Mouse (Mus musculus): ENCODE measurements around the gene Ccm2l. TPM values are rescaled to one million over a fixed set of nuclear protein-coding genes. Genes with fewer than 3 reads are reported as not detected.
A peak's percentile ranks its signal among the peaks of the same experiment; 100 is the strongest.

The Ccm2l gene
- total and polyA plus RNA-seq, 2 experiments from 2014 or later, result 1.1 to 7.4 TPM

DNA sequence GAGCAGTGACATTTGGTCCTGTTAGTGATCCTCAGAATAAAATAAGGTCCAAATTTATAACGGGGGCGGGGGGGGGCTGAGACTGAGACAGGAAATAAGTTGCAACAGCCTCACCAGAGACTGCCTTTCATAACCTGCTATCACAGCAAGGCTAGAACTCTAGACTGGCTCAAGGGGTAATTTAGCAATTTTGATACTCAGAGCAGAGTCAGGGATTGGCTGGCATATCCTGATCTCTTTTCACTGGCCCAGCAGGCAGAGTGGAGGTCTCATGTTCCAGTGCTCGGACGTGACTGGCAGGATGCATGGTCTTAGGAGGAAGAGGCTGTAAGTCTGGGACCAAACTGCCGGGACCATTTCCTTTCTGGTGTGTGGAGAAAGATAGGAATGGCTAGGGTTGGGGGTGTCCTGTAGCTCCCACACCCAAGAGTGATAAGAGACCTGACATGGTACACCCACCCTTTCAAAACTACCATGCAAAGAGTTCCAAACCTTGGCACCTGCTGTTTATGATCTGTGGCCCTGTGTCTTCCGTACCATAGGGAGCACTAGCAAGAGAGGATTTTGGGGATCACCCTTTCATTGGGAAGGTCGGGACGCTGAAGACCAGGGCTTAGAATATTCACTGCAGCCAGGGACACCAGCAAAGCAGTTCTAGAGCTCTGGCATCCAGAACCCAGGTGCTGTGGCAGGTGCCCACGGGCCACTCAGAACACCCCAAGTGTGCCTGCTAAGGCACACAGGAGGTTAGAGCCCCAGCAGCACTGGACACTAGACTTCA lies 1.4 kb upstream of the Ccm2l start:
- ATAC-seq (no peak), DNase-seq (no peak)

DNA sequence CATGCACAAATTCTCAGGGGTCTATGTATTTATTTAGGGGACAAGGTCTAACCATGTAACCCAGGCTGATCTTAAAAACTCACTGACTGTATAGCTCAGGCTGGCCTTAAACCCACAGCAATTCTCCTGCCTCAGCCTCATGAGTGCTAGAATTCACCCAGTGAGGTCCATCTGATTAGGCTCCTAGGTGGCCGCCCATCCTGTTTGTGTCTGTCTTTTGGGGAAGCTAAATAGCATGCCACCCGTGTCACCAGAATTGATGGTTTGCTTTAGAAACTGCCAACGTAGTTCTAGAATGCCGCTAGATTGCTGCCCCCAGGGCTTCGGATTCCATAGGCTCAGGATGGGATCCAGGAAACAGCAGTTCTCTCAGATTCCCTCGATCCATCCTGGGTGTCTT lies 1.2 kb downstream of the Ccm2l start:
- ATAC-seq, result no peak
- TF ChIP-seq CTCF (IDR thresholded peaks at IDR 0.05; ENCODE audit: low read depth), result no peak
- Histone ChIP-seq H3K36me3 (ENCODE audit: insufficient read depth) (no peaks in the 10 kb centered on the region), H3K9ac (no peak overlapping the region), H3K9me3 (ENCODE audit: low read length) (no peaks in the 10 kb centered on the region), H3K4me1 (ENCODE audit: insufficient read depth) (no peaks in the 10 kb centered on the region), H3K4me3 (ENCODE audit: low read depth, low read length) (no peak overlapping the region), H3K4me2 (ENCODE audit: low read depth) (no peak overlapping the region), H3K27ac (ENCODE audit: low read depth, low read length) (no peak overlapping the region), H3K27me3 (ENCODE audit: insufficient read depth, low read length) (peaks cover 16% of the 10 kb centered on the region)
- no peak for DNase-seq
- WGBS, result 49% methylated on average over 6 of the region's 6 CpGs

More for the DNA sequence above, 1.4 kb upstream of the Ccm2l start:
- no peaks in the 10 kb centered on the region for H3K36me3 ChIP-seq (ENCODE audit: insufficient read depth)
- H3K27ac ChIP-seq (ENCODE audit: low read depth, low read length), result no peak overlapping the region
- no peak for TF ChIP-seq CTCF (IDR thresholded peaks at IDR 0.05; ENCODE audit: low read depth)
- H3K9ac ChIP-seq, result no peak overlapping the region
- H3K4me2 ChIP-seq (ENCODE audit: low read depth), result no peak overlapping the region
- no peak overlapping the region for H3K4me3 ChIP-seq (ENCODE audit: low read depth, low read length)
- H3K9me3 ChIP-seq (ENCODE audit: low read length), result no peaks in the 10 kb centered on the region
- H3K27me3 ChIP-seq (ENCODE audit: insufficient read depth, low read length), result no peaks in the 10 kb centered on the region
- 69% methylated on average over 9 of the region's 9 CpGs for WGBS
- H3K4me1 ChIP-seq (ENCODE audit: insufficient read depth), result no peaks in the 10 kb centered on the region

DNA sequence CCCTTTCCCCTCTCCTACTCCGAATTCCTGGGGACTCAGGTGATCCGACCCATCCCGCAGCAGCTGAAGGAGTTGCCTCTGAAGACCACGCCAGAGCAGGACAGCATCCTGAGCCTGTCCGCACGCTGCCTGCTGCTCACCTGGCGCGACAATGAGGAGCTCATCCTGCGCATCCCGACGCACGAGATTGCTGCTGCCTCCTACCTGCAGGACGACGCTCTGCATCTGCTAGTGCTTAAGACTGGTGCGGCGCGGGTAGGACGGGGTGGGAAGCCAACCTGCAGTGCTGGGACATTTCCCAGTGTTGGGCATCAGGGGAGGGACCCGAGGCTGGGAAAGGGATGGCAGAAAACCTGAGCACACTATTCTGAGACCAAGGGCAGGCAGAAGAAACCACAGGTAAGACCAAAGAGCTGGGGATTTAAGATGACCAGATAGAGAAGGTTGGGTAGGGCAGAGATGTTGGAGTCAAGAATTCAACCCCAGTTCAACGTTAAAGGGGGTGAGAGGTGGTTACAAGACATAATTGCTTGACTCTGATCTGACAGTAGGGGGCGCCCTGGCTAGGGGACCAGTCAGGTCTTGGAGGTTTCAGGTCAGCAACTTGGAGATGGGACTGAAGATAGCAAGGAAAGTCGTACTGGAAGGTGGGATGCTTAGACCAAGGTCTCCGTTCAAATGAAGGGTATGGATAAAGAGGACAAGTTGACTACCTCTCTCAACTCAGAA lies 5.2 kb downstream of the Ccm2l start:
- 0 out of 2 replicates have a peak, but pooled peaks have one; percentile 40 for ATAC-seq
- no peak overlapping the region for H3K4me3 ChIP-seq (ENCODE audit: low read depth, low read length)
- H3K4me2 ChIP-seq (ENCODE audit: low read depth), result no peak overlapping the region
- no peaks in the 10 kb centered on the region for H3K4me1 ChIP-seq (ENCODE audit: insufficient read depth)
- peak; percentile 63 for TF ChIP-seq CTCF (IDR thresholded peaks at IDR 0.05; ENCODE audit: low read depth)
- H3K9me3 ChIP-seq (ENCODE audit: low read length), result no peaks in the 10 kb centered on the region
- WGBS, result 6% methylated on average over 23 of the region's 23 CpGs
- peak; percentile 42 for DNase-seq
- peaks cover 21% of the 10 kb centered on the region for H3K27me3 ChIP-seq (ENCODE audit: insufficient read depth, low read length)
- H3K9ac ChIP-seq, result no peak overlapping the region
- no peaks in the 10 kb centered on the region for H3K36me3 ChIP-seq (ENCODE audit: insufficient read depth)
- no peak overlapping the region for H3K27ac ChIP-seq (ENCODE audit: low read depth, low read length)

DNA sequence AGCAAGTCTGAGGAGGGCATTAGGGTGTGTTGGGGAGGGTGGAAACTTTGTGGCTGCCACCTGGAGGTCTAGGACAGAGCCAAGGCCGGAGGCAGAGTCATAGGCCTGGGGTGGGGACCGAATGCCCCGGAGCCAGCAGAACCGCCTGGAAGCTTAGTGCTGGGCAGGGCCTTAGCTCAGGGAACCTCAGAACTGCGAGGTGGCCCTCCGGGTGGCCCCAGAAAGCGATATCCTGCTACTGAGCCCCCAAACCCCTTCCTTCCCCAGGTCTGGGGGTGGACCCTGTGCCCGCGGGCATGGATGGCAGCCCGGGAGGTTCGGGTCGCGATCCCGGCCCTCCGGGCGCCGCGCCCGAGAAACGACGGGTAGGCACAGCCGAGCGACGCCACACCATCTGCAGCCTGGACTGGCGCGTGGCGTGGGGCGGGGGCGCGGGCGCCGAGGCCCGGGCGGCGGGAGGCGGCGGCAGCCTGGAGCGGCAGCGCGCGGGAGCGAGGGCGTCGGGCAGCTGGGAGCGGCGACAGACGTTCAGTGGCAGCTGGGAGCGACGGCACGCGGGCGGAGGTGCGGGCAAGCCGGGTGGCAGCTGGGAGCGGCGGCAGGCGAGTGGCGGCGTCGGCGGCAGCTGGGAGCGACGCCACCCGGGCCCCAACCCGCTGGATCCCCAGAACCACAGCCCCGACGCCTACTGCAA lies 5.9 kb downstream of the Ccm2l start:
- DNase-seq, result peak; percentile 64
- peaks cover 21% of the 10 kb centered on the region for H3K27me3 ChIP-seq (ENCODE audit: insufficient read depth, low read length)
- H3K9ac ChIP-seq, result 0 out of 2 replicates have a peak overlapping the region, but pooled peaks have one; percentile 14
- H3K36me3 ChIP-seq (ENCODE audit: insufficient read depth), result no peaks in the 10 kb centered on the region
- 3% methylated on average over 60 of the region's 67 CpGs for WGBS
- H3K4me1 ChIP-seq (ENCODE audit: insufficient read depth), result no peaks in the 10 kb centered on the region
- H3K9me3 ChIP-seq (ENCODE audit: low read length), result no peaks in the 10 kb centered on the region
- H3K4me2 ChIP-seq (ENCODE audit: low read depth), result peak overlapping the region; percentile 53
- TF ChIP-seq CTCF (IDR thresholded peaks at IDR 0.05; ENCODE audit: low read depth), result no peak
- ATAC-seq, result peak; percentile 76
- peak overlapping the region; percentile 32 for H3K4me3 ChIP-seq (ENCODE audit: low read depth, low read length)
- H3K27ac ChIP-seq (ENCODE audit: low read depth, low read length), result no peak overlapping the region

GRCm38 (mm10) chr2:153074651-153075050 lies 8.9 kb downstream of the Ccm2l start:
- no peak overlapping the region for H3K4me2 ChIP-seq (ENCODE audit: low read depth)
- no peak for DNase-seq
- H3K27me3 ChIP-seq (ENCODE audit: insufficient read depth, low read length), result peaks cover 21% of the 10 kb centered on the region
- ATAC-seq, result no peak
- no peaks in the 10 kb centered on the region for H3K36me3 ChIP-seq (ENCODE audit: insufficient read depth)
- no peak overlapping the region for H3K4me3 ChIP-seq (ENCODE audit: low read depth, low read length)
- no peak overlapping the region for H3K9ac ChIP-seq
- no peak overlapping the region for H3K27ac ChIP-seq (ENCODE audit: low read depth, low read length)
- H3K4me1 ChIP-seq (ENCODE audit: insufficient read depth), result no peaks in the 10 kb centered on the region
- no peaks in the 10 kb centered on the region for H3K9me3 ChIP-seq (ENCODE audit: low read length)
- WGBS, result 91% methylated on average over 10 of the region's 10 CpGs
- no peak for TF ChIP-seq CTCF (IDR thresholded peaks at IDR 0.05; ENCODE audit: low read depth)

DNA sequence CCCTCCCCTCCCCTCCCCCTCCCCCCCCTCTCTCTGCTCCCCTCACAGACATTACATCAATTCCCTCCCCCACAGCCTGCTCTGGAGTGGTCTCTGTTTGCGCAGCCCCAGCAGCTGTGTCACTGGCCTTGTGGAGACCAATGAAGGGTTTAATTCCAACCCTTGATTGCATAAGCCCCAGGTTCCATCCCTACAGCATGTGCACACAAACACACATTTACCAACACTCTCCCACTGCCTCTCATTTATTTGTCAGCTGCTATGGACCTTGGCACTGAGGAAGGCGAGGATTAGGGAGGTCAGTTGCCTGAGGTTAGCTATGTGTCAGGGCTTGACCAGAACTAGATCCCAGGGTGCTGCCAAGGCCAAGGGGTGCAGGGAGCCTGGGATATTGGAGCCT lies 10.2 kb downstream of the Ccm2l start:
- ATAC-seq (no peak), DNase-seq (no peak)
- H3K9ac ChIP-seq, result no peak overlapping the region
- H3K36me3 ChIP-seq (ENCODE audit: insufficient read depth), result no peaks in the 10 kb centered on the region
- no peak overlapping the region for H3K4me3 ChIP-seq (ENCODE audit: low read depth, low read length)
- WGBS, result 57% methylated on average over 2 of the region's 2 CpGs
- no peak overlapping the region for H3K4me2 ChIP-seq (ENCODE audit: low read depth)
- no peak overlapping the region for H3K27ac ChIP-seq (ENCODE audit: low read depth, low read length)
- H3K9me3 ChIP-seq (ENCODE audit: low read length), result no peaks in the 10 kb centered on the region
- H3K27me3 ChIP-seq (ENCODE audit: insufficient read depth, low read length), result peaks cover 16% of the 10 kb centered on the region
- H3K4me1 ChIP-seq (ENCODE audit: insufficient read depth), result no peaks in the 10 kb centered on the region
- TF ChIP-seq CTCF (IDR thresholded peaks at IDR 0.05; ENCODE audit: low read depth), result no peak
